Mouse (Mus musculus) lung, adult 2 months (tissue): Measurements from ENCODE around the gene Teddm2. TPM values are rescaled to one million over a fixed set of nuclear protein-coding genes. Genes with fewer than 3 reads are reported as not detected.

Experiments
- DNase-seq: peaks from one replicate; pipeline ENCODE4 v3.0.0; 2022
- H3K4me1 ChIP-seq: fragments of 200-500 bp; 2 replicates; pipeline ENCODE4 v1.6.1; 2011; ENCODE audit warnings: low read length; ENCODE audit not compliant: control insufficient read depth, insufficient read depth
- H3K4me3 ChIP-seq: fragments of 200-500 bp; replicated peaks from 2 replicates; pipeline ENCODE3; 2011; ENCODE audit warnings: low read depth, mild to moderate bottlenecking, control low read depth, low read length; ENCODE audit errors: extremely low read depth
- CTCF ChIP-seq: fragments of 200-500 bp; IDR thresholded peaks from 2 replicates; pipeline ENCODE4 v1.5.1; 2011; ENCODE audit warnings: mild to moderate bottlenecking, low read length, control low read depth; ENCODE audit not compliant: insufficient read depth
- POLR2A ChIP-seq: fragments of 200-500 bp; IDR thresholded peaks from 2 replicates; pipeline ENCODE4 v1.6.1; 2011; ENCODE audit warnings: low read depth, mild to moderate bottlenecking, control low read depth, low read length, borderline replicate concordance; ENCODE audit errors: extremely low read depth
- WGBS: fragments of 180-500 bp; shearing (Covaris S2); methylation state at CpG from one replicate; pipeline ENCODE4 v1.1.7; 2018; 5-methylcytosine and 5-hydroxymethylcytosine counted together
- polyA plus RNA-seq: library from polyadenylated mRNA; depleted of rRNA; stranded (reverse); fragments of >200 nt; gene quantifications from 2 replicates; pipeline ENCODE4 v1.2.3, GENCODE M21; 2012

Gene Teddm2
- polyA plus RNA-seq, 1 experiment, result 0.43 TPM

GRCm38 (mm10) chr1:153846867-153847266, 53.2 kb downstream of the Teddm2 start:
- no peak overlapping the region for H3K4me3 ChIP-seq
- WGBS, result 25% methylated on average over 6 of the region's 6 CpGs
- no peaks in the 10 kb centered on the region for H3K4me1 ChIP-seq
- no peak for TF ChIP-seq POLR2A
- peak; percentile 16; the same call in 1 of the 2 replicates for TF ChIP-seq CTCF
- no peak for DNase-seq

GRCm38 (mm10) chr1:153846420-153846819, 53.6 kb downstream of the Teddm2 start:
- 85% methylated on average over 7 of the region's 7 CpGs for WGBS
- no peak for DNase-seq
- TF ChIP-seq POLR2A, result no peak
- TF ChIP-seq CTCF, result no peak
- Histone ChIP-seq H3K4me1 (no peaks in the 10 kb centered on the region), H3K4me3 (no peak overlapping the region)

GRCm38 (mm10) chr1:153844042-153844441, 56.0 kb downstream of the Teddm2 start, which contains the start of gene Rgsl1:
Gene Rgsl1, minus strand, starts transcription at chr1:153844142.
- no peak for DNase-seq
- Histone ChIP-seq H3K4me1 (no peaks in the 10 kb centered on the region), H3K4me3 (no peak within 1 kb of the TSS)
- TF ChIP-seq CTCF (no peak), POLR2A (no peak)
- 96% methylated on average over 8 of the region's 8 CpGs for WGBS

- no peak for DNase-seq
- no peak for TF ChIP-seq CTCF
- TF ChIP-seq POLR2A, result no peak
- 78% methylated on average over 11 of the region's 11 CpGs for WGBS
- Histone ChIP-seq H3K4me3 (no peak overlapping the region), H3K4me1 (no peaks in the 10 kb centered on the region)
Measured at GRCm38 (mm10) chr1:153842121-153842740, 57.8 kb downstream of the Teddm2 start.

GRCm38 (mm10) chr1:153836036-153836435, 64.0 kb downstream of the Teddm2 start:
- TF ChIP-seq POLR2A (no peak), CTCF (no peak)
- 46% methylated on average over 4 of the region's 4 CpGs for WGBS
- DNase-seq, result no peak
- H3K4me3 ChIP-seq, result no peak overlapping the region
- H3K4me1 ChIP-seq, result no peaks in the 10 kb centered on the region

GRCm38 (mm10) chr1:153830746-153831145, 69.3 kb downstream of the Teddm2 start:
- no peak for DNase-seq
- H3K4me1 ChIP-seq, result no peaks in the 10 kb centered on the region
- H3K4me3 ChIP-seq, result no peak overlapping the region
- no peak for TF ChIP-seq CTCF
- no peak for TF ChIP-seq POLR2A
- 70% methylated on average over 4 of the region's 4 CpGs for WGBS

GRCm38 (mm10) chr1:153820216-153820615, 79.8 kb downstream of the Teddm2 start:
- Histone ChIP-seq H3K4me1 (no peaks in the 10 kb centered on the region), H3K4me3 (no peak overlapping the region)
- WGBS, result 79% methylated on average over 3 of the region's 3 CpGs
- DNase-seq, result no peak
- TF ChIP-seq POLR2A, result no peak
- no peak for TF ChIP-seq CTCF

- no peaks in the 10 kb centered on the region for H3K4me1 ChIP-seq
- 15% methylated on average over 2 of the region's 2 CpGs for WGBS
Measured at GRCm38 (mm10) chr1:153814278-153814677, 85.8 kb downstream of the Teddm2 start.

GRCm38 (mm10) chr1:153807390-153807993, 92.5 kb downstream of the Teddm2 start:
- Histone ChIP-seq H3K4me3 (peak overlapping the region; percentile 16), H3K4me1 (no peaks in the 10 kb centered on the region)
- 38% methylated on average over 13 of the region's 13 CpGs for WGBS

More at GRCm38 (mm10) chr1:153814278-153814677, 85.8 kb downstream of the Teddm2 start:
- H3K4me3 ChIP-seq, result no peak overlapping the region
- TF ChIP-seq CTCF (no peak), POLR2A (no peak)
- DNase-seq, result no peak

GRCm38 (mm10) chr1:153803530-153803929, 96.5 kb downstream of the Teddm2 start:
- WGBS, result 68% methylated on average over 8 of the region's 8 CpGs
- no peak for DNase-seq

More at GRCm38 (mm10) chr1:153807390-153807993, 92.5 kb downstream of the Teddm2 start:
- peak; percentile 23 for DNase-seq
- TF ChIP-seq POLR2A (no peak), CTCF (peak; percentile 18; the same call in 1 of the 2 replicates)

More at GRCm38 (mm10) chr1:153803530-153803929, 96.5 kb downstream of the Teddm2 start:
- no peak overlapping the region for H3K4me3 ChIP-seq
- H3K4me1 ChIP-seq, result no peaks in the 10 kb centered on the region
- TF ChIP-seq POLR2A (no peak), CTCF (no peak)
